In the genomic region with DNA sequence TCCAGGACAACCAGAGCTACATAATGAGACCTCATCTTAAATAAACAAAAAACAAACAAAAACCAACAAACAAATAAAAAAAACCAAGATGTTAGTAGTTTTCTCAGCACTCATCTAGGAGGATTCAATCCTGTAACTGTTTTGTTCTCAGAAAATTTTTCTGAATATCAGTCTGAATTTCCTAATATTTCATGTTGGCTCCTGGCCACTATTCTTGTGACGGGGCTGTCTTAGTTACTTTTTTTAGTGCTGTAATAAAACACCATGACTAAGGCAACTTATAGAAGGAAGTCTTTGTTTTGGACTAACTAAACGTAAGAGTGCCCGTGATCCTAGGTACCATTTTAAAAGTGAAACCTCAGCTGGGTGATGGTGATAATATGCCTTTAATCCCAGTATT, we compare ENCODE assay signal across 26 mouse cellular contexts. TPM values are rescaled to one million over a fixed set of nuclear protein-coding genes. Genes with fewer than 3 reads are reported as not detected.
"Had no signal": no experiment of that assay in that cellular context is flagged by ENCODE, and none has a peak within 500 bp of the region (broad histone marks: within the 10 kb centered on the region; RNA-seq: fewer than 3 reads in every experiment).

No protein-coding gene starts in this region.

- H3K4me3 ChIP-seq: lung, embryonic 15.5 days; midbrain, embryonic 10.5 days; midbrain, embryonic 12.5 days; neural tube, embryonic 12.5 days had no signal

- H3K27me3 ChIP-seq: lung, embryonic 15.5 days; midbrain, embryonic 12.5 days; neural tube, embryonic 12.5 days had no signal

- DNase-seq: lung, adult 18-20 months; lung, postnatal 14 days; lung, postnatal 4 days; midbrain, embryonic 14.5 days; retina, postnatal 1 day; right cerebral cortex, adult 18-20 months; right cerebral cortex, postnatal 25 days; right cerebral cortex, postnatal 4 days; spleen, adult 18-20 months; thymus, adult 18-20 months; thymus, postnatal 14 days; thymus, postnatal 36 days had no signal

- H3K36me3 ChIP-seq: lung, embryonic 15.5 days; midbrain, embryonic 10.5 days; midbrain, embryonic 12.5 days; neural tube, embryonic 12.5 days had no signal

- H3K9ac ChIP-seq: lung, embryonic 15.5 days; midbrain, embryonic 12.5 days; neural tube, embryonic 12.5 days had no signal

- ATAC-seq: lung, postnatal 0 days; midbrain, embryonic 16.5 days had no signal

- H3K9me3 ChIP-seq: lung, embryonic 15.5 days; midbrain, embryonic 10.5 days; midbrain, embryonic 12.5 days; neural tube, embryonic 12.5 days had no signal

- H3K27ac ChIP-seq: lung, embryonic 15.5 days; midbrain, embryonic 10.5 days; midbrain, embryonic 12.5 days; neural tube, embryonic 12.5 days had no signal

- H3K4me2 ChIP-seq: lung, embryonic 15.5 days; midbrain, embryonic 12.5 days; neural tube, embryonic 12.5 days had no signal

RNA-seq across cellular contexts. Expression of a gene that starts 53.0 kb away (rescaled TPM):
- total RNA-seq: megakaryocyte, adult 5-6 weeks; megakaryocyte-erythroid progenitor cell, adult 5-6 weeks; neutrophil, adult 5-6 weeks had no signal
- polyA plus RNA-seq: liver, embryonic 16.5 days; midbrain, embryonic 10.5 days; midbrain, embryonic 12.5 days; midbrain, embryonic 14.5 days; midbrain, embryonic 16.5 days; neural tube, embryonic 12.5 days; small intestine, adult 2 months; stomach, embryonic 14.5 days; stomach, embryonic 16.5 days; thymus, postnatal 0 days had no signal
